Mouse (Mus musculus): ENCODE measurements around the gene Cry2.

Gene Cry2

DNA sequence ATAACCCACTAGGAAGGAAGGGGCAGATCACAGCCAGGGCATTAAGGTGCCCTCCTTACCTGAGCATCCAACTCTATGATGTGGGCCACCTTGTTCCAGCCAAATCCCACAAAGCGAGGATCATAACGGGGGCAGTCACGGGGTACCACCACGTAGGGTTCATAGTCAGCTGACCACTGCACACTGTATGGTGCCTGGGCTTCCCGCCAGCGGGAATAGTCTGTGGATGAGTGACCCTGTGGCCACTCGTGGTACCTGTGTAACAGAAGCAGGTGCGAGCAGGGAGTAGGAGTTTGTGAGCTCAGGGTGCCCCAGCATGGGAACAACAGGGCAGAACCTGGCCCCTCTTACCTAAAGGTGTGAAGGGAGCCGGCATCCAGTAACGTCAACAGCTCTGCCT is 68.3 kb downstream of the Cry2 start:
- DNase-seq, result peak in 1 of 2 experiments; percentile 12

DNA sequence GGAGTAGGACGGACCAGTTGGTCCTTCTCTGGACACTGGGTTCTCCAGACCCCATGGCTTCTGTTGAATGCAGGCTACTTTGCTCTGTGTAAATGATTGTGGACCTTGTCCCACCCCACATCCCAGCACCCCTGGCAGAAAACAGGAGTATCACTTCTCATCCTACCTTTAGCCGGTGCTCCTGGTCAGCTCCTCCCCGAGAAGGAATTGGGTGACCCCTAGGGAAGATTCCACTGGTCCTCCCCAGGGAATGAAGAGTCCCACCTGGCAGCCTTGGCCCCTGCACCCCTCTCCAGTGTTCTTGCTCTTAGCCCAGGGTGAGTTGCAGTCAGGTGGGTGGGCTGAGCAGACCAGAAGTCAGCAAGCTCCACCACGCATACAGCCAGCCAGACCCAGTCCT is 69.8 kb downstream of the Cry2 start:
- DNase-seq, result no peak

DNA sequence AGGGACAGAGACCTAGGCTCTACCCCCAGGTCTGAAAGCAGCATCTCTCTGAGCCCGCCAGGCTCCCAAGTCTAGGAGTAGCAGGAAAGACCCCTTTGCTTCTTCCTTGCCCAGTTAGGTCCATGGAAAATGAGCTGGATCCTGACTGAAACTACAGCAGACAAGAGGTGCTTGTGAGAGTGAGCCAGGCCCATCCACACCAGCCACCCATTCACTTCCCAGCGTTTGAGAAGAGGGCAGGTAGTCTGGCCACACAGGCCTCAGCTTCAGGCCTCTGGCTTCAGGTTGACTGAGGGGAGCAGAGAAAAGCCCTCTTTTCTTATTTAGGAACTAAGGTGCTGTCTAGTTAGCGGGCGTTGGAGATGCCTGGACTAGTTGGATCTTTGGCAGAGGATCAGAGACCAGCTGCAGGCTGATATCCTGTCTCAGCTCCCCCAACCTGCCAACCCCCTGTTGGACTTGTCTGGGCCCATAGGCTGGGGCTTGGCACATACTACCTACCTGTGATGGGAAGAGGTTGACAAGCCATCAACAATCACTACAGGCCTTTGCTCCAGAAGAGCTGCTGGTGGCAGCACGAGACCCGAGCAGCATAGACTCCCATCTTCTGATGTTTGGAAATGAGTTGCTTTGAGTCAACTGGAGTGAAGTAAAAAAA is 71.1 kb downstream of the Cry2 start:
- no peak for DNase-seq

DNA sequence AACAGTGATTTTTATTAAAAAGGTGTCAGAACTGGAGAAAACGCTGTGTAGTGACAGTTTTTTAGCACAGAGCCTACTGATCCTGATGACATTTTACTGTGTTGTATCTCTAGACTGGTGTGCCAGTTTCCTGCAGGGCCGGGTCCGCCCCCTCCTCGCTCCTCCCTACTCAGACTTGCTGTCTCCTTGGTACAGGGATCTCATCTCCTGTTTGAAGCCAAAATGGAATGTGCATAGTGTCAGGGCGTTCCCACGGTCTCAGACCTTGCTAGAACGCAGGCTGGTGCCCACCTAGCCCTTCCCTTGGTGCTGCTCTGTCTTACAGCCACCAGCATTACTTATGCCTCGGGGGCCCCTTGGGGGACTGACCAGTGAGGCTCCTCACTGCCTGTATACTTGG is 72.0 kb downstream of the Cry2 start:
- DNase-seq, result peak in 1 of 2 experiments; percentile 6

DNA sequence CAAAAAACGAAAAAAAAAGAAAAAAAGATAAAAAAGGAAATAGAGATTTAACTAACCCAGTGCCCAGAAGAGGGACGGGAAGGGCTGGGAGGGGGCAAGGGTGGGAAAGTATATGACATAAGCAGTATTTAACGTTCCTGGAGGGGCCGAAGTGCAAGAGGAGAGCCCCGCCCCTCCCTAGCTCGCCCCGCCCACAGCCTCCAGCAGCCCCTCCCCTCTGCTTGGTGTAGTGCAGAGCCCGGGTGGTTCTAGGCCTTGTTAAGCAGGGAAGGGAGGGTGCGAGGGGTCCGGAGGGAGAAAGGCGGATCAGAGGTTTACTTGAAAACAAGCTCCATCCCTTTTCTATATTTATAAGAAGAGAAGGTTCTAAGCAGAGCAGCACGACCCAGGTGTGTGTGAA is 73.0 kb downstream of the Cry2 start:
- DNase-seq, result peak; percentile 67 to 71

DNA sequence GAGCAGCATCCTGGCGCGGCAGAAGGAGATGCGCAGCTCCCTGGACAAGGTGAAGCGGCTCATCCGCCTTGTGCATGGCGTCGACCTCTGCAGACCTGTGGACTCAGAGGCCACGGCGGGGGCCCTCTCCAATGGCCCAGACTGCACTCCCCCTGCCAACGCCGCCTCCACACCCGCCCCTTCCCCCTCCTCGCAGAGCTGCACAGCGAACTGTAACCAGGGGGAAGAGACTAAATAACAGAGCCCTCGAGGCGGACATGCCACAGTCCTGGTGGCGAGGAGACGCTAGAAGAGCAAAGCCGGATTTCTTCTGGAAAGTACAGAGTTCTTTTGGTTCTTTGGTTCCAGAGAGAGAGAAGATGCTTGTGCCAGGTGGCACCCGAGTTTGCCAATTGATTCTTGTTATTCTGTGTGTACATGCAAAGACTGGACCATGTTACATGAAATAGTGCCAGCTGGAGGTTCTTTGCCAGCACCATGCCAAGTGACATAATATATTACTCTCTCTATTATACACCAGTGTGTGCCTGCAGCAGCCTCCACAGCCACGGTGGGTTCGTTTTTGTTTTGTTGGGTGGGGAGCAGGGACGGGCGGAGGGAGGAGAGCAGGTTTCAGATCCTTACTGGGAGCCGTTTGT is 73.5 kb downstream of the Cry2 start:
- DNase-seq, result peak; percentile 40 to 61

DNA sequence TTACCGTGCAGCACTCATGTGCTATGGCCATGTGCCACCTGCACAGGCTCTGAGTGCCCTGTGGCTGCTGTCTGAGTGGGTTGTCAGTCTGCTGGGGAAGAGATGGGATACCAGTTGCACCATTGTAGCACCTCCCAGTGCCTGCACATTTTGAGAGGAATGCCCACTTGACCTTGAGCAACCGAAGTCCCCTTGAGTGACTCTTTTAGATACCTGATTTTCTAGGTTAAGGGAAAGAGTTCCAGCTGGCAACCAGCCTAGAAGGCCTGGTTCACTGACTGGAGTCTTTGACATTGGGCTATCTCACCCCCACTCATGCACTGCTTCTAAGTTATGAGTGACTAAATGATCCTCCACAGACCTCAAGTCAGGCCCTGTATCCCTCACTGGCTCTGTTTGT is 74.5 kb downstream of the Cry2 start:
- DNase-seq, result no peak

DNA sequence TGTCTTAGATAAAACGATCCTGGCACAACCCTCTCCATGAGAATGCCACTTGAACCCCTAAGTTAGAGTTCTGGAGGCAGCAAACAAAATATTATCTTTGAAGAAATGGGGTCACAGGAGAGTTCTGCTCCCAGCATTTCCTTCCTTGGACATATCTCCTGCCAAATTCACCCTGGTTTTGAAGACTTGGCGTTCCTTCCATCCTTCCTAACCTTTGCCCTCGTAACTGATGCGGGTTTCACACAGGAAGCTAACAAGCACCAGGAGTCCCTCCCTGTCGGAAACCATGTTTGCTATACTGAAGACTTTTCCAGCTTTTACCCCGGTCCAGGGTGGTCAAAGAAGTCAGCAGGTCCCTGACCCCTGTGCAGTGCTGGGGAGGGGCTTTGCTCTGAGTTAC is 79.6 kb downstream of the Cry2 start:
- no peak for DNase-seq

All from kidney, postnatal 4 days (tissue).